Mouse (Mus musculus) G1E (cell line): ENCODE data around the gene Camkk2.

Source experiments
- CTCF ChIP-seq: IDR thresholded peaks from 2 replicates; pipeline ENCODE4 v1.5.1; 2012; ENCODE audit warnings: low read depth, low read length, inconsistent platforms, mixed read lengths
- GATA1 ChIP-seq: IDR thresholded peaks from 2 replicates; pipeline ENCODE4 v1.6.1; 2012; ENCODE audit warnings: borderline replicate concordance, low read length, inconsistent platforms, mixed read lengths

DNA sequence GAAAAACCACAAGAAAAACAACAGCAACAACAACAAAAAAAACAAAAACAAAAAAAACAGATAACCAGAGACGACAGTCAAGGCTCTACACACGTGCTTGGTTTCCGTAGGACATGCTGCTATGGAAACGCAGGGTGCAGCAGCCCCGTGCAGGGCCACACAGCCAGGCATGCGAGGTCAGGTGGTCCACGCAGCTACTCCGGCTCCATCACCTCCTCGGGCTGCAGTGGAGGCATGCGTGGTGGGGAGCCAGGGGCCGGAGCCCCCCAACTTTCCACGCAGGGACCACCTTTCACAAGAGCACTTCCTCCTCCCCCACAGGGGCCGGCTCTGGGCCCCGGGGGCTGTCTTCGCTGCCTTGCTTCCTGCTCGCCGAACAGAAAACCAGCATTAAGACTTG, 45.3 kb downstream of the Camkk2 start:
- TF ChIP-seq CTCF = no peak
- TF ChIP-seq GATA1 = no peak
